Mouse (Mus musculus): ENCODE measurements around the gene Hba-x. TPM values are rescaled to one million over a fixed set of nuclear protein-coding genes. Genes with fewer than 3 reads are reported as not detected.
A peak's percentile ranks its signal among the peaks of the same experiment; 100 is the strongest.

Gene Hba-x
- not detected for total RNA-seq (2022)

DNA sequence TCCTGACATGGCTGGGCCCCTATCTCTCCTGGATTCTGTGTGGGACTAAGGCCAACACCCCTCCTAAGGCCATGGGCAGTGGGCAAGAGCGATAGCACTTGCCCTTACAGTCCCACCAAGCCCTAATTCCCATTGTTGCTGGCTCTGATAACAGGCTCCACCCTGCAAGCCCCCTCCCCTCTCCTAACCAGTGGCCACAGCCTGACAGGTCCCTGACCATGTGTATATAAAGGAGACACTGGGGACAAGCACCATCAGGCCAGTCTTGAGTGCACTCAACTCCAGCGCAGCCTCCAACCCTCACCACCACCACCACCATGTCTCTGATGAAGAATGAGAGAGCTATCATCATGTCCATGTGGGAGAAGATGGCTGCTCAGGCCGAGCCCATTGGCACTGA is at the start of gene Hba-x:
Gene Hba-x (plus strand): TSS at position 54 of the 400 bp plus-strand sequence.
- DNase-seq (ENCODE audit: low spot score in 2 of 2), result no peak

DNA sequence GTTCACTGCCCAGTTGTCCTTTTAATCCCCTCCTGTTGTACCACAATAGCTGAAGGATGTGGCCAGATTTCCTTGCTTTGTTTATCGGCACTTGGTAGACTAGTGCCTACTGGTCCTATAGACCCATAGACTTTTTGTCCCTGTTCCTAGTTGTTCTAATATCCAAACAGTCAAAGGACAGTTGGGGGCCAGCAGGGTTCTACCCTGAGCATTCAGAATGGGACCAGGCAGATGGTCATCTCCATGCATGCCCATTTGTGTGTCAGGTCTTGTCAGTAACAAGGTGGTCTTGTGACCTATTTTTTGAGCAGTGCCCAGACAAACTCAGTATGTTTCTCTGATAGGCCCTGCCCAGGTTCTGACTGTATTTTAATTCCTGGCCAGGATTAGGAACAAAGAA is 49.2 kb upstream of the Hba-x start:
- no peak for DNase-seq (ENCODE audit: low spot score in 2 of 2)

DNA sequence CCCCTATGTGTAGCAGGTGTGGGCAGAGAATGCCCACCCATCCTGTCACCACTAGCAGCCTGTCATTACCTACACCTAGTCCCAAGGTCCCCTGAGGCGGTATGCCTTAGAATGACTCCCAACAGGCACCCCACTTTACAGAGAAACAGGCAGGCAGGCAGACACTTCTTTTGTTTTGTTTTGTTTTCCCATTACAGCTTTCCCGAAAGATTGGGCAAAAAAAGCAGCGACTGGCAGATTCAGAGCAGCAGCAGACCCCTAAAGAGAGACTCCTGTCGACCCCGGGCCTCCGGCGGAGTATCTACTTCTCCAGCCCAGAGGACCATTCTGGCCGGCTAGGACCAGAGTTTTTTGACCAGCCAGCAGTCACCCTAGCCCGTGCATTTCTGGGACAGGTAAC is 48.6 kb upstream of the Hba-x start:
- no peak for DNase-seq (ENCODE audit: low spot score in 2 of 2)

DNA sequence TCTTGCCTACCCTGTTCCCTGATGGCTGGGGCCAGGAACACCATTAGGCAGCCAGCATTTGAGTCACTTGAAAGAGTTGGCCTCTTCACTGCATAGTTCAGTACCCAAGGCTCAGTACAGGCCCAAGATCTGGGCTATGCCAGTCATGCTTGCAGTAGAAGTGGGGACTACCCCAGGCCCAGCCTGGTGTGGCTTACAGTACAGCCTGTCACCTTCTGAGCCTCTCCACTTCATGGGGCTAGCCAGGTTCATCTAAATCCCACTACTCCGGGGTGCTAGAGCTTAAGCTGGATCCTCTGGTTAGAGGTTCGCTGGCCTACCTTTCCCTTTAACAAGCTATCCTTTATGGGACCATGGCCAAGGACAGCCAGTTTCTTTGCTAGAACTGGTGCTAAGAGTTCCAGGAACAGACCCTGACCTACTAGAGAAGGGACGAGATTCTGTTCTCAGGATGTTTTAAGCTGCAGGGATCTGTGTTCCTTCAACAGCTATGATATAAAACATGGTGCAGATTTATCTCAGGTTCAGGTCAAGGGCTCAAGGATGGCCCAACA is 47.8 kb upstream of the Hba-x start:
- DNase-seq (ENCODE audit: low spot score in 2 of 2), result no peak

DNA sequence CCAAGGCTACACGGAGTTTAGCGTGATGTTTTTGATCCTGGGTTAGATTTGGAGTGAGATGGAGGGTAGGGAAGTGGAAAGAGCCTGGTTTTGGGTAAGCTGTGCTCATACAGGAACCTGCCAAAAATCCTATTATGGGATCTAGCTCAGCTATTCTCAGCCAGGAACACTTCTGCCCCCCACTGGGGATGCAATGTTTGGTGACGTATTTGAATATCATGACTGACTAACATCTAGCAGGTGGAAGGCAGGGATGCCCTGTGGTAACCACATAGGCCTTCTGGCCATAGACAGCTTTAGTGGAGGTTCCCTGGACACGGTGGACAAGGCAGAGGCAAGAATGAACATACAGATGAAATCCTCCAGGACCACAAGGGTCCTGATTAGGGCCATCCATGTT is 46.0 kb upstream of the Hba-x start:
- no peak for DNase-seq (ENCODE audit: low spot score in 2 of 2)

DNA sequence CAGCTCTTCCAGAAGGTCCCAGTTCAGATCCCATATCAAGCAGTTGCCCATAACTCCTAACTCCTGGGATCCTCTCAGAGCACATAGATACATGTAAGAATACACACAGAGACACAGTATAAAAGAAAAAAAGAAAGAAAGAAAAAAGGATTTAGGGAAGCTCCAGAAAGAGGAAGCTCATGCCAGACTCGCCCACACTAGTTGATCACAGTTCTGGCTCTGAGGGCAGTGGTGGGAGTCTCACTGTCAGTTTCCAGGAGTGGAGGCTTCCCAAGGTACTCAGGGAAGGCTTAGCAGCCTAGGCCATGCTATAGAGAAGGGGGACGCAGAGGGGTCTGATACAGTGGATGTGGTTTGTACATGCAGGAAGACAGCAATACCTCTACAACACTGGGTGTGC is 45.1 kb upstream of the Hba-x start:
- no peak for DNase-seq (ENCODE audit: low spot score in 2 of 2)

DNA sequence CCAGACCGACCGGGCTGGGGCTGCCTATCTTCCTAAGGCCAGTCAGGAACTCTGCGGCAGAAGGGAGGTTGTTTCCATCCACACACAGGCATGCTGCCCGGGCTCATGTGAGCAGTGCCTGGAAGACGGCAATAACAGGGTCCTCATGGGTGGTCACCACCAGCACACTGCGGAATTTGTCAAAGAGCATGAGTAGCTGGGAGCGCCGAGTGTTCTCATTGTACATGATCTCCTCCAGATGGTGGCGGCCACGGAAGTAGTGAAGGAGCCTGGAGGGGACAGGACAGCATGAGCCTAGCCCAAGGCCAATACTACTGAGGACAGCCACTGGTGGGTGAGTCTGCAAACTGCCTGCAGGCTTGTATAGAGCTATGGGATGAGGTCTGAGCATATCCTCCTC is 43.4 kb upstream of the Hba-x start:
- DNase-seq (ENCODE audit: low spot score in 2 of 2), result no peak

DNA sequence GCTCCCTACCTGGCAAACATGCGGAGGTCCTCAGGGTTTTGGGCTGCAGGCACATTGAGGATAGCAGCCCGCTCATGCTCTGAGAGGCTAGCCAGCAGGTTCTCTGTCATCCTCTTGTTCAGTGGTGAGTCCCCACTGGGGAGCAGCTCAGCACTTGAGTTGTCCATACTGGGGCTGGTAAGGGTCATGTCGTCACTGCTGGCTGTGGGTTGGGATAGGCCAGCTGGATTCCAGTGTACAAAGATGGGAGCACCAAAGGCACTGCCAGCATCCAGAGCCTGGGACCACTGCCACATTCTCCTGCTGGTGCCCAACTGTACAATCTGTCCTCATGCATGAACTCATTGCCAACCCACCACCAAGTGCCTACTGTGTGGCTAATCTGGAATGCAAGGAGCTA is 42.3 kb upstream of the Hba-x start:
- DNase-seq (ENCODE audit: low spot score in 2 of 2), result peak in 1 of 2 experiments; percentile 49

DNA sequence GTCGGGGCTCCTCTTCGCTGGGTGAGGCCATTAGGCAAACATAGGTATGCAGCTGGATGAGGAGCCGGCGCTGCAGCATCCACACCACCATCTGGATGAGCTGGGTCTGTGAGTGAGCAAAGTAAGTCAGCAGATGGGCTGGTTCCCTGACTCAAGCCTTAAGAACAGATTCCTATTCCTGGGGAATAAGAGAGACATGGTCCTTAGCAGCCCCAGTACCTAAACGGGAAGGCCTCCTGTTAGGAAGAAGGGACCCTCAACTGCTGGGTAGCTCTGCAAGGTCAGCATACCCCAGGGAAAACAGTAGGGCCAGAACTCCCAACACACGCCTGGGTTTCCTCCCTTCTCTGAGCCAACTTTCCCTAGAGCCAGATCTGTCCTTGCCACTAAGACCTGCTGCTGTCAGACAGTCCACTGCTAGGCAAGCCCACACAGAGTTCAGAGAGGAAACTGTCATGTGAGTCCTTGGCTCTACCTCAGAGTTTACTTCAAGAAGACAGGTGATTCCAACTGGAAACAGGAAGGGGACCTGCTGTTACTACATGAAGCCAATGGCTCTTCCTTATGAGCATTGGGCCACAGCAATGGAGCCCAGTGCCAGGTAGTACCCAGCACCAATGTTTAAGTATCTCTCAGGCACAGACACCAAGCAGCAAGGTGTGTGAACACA is 41.2 kb upstream of the Hba-x start:
- no peak for DNase-seq (ENCODE audit: low spot score in 2 of 2)

DNA sequence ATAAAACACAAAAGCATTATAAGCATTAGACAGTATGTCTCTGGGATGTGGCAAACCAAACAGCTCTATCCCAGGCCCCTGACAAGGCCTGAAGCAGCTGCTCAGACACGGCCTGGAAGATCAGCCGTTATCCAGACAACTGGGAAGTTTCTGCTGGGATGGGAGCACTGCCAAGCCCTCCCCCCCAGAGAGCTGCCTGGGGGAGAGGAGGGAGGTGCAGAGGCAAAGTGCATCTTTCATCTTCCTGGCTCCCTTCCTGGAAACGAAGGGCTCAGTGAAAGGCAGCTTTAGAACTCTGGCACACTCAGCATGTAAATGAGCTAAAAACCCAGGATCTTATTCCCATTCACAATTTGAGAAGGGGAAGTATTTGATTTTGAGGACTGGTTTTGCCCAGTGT is 40.6 kb upstream of the Hba-x start:
- DNase-seq (ENCODE audit: low spot score in 2 of 2), result peak; percentile 61 to 75

DNA sequence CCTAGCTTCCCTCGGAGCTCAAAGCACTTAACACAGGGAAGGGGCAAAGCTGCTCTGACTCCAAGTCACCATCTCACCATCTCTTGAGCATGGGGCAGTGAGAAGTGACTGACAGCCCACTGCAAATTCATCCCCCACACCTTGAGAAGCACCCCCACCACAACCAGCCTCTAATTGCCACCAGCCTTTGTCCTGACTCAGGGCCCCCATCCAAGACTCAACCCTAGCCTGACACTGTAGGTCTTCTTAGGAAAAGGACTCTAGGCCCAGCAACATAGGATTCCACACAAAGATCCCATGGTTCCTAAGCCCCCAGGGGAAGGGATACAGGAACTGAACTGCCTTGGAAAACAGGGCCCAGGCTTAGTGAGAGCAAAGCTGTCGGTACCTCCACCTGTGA is 40.1 kb upstream of the Hba-x start:
- DNase-seq (ENCODE audit: low spot score in 2 of 2), result no peak

DNA sequence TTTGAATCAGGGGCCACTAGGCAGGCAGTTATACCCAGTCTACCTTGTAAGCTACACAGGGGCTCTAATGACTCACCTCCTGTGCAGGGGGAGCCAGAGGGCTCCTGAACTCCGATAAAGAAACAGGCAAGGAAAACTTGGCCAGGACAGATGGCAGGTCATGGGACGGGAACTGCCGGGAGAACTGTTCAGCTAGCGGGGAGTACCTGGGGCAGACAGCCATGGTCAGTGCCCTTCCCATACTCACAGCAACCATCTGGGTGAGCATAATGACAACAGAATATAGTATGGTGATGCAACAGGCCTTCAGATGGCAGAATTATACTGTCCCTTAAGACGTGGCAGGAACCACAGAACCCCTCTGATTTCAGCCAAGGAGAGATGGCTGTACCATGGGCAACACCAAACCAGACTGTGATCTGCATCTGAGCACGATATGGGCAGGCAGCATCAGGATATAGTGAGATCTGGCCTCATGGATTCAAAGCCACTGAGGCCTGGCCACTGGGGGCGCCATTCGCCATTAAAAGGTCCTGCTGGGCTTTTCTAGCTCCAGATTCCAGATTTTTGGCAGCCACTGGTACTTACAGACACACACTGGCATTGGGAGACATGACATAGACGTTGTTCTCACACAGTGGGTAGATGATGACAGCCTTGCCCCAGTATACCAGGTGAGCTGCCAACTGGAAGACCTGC is 39.3 kb upstream of the Hba-x start:
- peak in 1 of 2 experiments; percentile 57 for DNase-seq (ENCODE audit: low spot score in 2 of 2)

DNA sequence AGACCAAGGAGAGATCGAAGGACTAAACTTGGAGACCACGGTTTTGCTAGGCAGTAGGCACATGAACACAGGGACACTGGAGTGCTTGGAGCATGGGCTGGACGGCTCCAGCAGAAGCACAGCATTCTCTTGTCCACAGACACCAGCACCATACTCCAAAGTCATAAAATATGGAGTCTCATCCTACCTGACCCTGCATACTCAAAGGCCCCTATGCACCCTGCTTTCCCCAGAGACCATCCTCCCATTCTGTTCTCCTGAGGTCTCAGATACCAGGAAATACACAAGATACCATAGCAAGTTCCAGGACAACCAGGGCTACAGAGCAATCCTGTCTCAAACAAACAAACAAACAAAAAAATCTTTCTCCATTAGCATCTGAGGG is 38.8 kb upstream of the Hba-x start:
- DNase-seq (ENCODE audit: low spot score in 2 of 2), result no peak

DNA sequence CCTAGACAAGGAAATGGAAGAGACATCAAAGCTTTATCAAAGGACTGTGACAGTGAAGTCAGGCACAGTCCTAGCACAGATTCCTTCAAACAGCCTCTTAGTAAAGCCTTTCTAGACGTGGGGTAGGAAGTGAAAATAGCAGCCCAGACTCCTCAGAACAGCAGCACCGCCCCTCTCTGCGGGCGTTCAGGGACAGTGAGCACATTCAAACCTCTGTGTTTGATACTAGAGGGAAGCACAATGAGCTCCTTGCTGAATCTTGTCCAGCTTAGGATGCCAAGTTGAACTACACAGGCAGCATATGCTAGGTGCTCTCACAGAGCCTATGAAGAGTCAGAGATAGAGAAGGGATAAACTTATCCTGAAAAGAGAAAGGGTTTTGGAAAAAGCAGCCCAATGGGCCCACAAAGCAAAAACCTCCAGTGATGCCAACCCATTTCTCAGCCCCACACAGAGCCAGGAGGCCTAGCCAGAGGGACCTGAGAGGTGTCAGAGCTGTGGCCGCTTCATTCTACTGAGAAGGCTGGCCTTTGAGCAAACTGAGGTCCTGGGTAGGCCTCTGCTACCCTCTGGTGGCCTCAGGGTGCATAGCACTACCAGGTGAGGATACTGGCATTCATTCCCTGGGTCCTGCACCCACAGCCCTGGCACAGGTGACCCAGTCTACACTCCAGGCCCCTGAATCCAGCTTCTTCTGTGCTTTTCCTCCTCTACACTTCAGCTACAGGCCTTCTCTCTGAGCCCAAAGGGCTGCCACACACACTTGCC is 37.9 kb upstream of the Hba-x start:
- DNase-seq (ENCODE audit: low spot score in 2 of 2), result peak in 1 of 2 experiments; percentile 78

DNA sequence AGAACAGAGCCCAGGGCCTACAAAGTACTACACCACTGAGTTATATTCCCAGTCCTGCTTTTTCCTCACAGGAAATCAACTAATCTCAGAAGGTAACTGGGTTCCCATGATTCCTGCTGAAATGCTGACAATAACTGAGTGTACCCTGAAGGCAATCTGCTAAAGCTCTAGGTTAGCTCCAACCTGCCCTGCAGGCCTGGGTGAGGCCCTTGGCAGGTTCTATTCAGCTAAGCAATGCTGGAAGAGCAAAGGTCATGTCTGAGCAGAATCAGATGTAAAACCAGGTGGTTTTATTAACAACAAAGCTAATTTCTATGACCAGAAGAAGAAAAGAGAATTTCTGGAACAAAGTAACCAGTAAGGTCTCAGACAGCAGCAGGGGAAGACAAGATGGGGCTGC is 34.8 kb upstream of the Hba-x start:
- DNase-seq (ENCODE audit: low spot score in 2 of 2), result no peak

DNA sequence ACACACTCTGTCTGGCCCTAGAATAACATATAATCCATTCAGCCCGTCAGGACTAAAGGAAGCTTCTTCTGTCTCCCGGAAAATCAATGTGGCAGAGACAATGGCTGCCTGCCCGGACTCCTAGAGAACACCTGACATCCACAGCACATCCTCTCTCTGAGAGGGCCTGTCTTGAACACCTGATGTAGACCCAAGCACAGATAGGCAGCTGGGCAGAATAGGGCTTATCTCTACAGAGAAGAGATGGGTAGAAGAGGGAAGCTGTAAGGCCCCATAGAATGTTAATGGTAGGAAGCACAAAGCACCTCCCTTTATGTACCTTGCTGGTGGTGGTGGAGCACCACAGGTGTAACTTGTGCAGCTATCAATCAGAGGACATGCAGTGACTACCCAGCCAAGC is 34.0 kb upstream of the Hba-x start:
- no peak for DNase-seq (ENCODE audit: low spot score in 2 of 2)

DNA sequence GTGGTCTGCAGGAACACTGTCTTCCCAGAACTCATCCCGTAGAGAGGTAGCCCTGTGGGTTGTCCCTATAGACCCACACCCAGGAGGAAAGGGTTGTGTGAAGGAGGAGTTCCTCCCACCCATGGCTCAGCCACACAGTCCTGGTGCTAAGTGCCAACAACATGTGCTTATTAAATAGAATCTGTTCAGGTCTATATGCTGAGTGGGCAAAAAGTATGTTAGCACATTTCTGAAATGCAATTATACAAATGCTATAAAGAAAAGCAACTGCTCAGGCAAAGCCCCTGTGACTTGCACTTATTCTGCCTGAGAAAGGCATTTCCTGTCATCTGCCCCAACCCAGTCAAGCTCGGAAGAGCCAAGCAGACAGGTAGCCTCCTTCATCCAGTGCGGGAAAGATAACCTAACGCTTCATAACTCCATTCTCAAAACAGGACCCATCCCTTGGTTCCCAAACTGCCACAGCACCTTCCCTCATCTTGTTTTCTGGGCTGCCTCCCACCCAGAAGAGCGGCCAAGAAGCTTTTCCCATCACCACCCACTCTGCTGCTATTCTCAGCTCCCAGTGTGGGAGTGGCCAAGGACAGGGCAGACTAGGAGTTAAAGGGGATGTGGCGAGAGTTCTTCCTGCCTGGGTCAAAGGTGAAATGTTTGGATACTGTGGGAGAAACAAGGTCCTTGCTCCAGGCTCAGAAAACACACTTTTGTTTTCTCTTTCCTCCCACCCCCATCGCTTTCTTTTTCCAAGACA is 32.8 kb upstream of the Hba-x start:
- DNase-seq (ENCODE audit: low spot score in 2 of 2), result no peak

DNA sequence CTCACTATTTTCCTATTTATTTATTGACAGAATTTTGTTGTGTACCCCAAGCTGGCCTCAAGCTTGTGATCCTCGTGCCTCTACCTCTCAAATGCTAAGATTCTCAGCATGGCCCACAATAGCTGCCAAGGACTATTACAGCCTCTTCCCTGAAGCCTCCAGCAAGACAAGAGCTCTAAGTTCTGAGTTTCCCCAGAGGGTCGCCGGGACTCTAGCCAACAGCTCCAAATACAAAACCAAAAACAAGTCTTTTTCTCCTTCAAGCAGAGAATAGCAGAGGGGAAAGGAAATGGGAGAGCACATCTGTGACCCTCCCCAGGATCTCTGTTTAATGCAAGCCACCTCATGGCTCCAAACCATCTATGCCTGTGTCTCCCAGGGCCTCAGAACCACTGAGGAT is 32.1 kb upstream of the Hba-x start:
- no peak for DNase-seq (ENCODE audit: low spot score in 2 of 2)

DNA sequence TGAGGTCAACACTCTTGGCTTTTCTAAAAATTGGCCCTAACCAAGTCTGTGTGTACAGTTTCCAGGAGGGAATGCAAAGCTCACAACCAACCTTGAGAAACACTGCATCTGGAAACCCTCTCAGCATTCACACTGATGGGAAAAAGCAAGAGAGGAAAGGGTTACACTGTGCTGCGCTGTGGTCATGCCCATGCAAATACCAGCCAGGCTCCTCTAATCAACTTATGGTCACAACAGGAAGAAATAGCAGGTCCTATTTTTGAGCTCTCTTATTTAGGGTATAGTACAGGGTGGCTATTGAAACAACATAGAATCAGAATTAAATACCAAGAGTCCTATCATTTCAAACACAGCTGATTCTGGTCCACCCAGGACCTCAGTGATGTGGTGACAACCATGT is 31.6 kb upstream of the Hba-x start:
- DNase-seq (ENCODE audit: low spot score in 2 of 2), result no peak

DNA sequence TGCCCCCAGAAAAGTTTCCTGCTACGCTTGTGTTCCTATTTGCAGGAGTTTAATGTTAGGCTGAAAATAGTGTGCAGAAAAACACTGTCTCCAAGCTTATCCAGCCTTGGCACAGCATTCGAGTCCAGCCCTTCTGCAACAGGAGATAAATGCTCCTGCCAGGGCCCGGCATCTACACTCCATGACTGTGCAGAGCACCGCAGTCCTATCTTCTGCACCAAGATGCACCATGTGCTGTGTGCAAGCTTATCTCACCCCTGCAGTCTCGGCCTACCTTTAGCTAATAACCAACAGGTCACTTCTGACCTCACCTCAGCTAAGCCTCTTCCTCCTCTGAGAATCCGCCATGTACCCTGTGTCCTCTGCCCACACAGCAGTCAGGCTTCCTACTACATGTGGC is 30.6 kb upstream of the Hba-x start:
- DNase-seq (ENCODE audit: low spot score in 2 of 2), result no peak

DNA sequence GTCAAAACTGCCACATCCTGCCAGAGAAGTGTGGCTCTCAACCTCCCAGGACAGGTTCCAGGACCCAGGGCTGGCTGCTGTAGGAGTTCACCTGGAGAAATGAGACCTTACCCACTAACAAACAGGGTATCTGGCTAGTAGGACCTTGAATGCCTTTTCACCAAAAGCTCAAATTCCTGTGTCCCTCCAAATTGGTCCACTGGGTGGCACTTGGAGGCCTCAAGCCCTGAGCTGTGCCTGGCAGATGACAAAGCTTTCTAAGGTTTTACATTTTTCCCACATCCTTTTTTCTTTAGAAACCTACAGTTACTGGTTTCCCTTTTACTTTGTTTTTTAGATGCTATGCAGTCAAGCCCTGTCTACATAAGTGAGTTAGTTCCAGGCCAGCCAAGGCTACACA is 29.1 kb upstream of the Hba-x start:
- no peak for DNase-seq (ENCODE audit: low spot score in 2 of 2)

DNA sequence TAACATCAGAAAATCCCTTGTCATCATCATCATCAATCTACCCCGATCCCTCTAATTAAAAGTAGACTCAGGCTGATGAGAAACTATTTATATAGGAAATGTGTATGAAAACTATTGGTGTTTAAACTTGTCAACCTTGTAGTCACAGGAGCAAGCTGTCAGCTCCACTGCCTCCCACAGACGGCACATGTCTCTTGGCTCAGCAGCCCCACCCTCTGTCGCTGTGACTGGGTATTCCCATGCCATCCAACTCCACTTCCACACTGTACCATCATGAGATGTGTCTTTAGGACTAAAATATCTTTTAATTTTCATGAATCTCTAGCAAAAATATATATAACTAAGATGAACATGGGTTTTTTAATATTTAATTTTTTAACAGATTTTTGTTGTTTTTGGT is 27.9 kb upstream of the Hba-x start:
- DNase-seq (ENCODE audit: low spot score in 2 of 2), result no peak
